Mouse (Mus musculus): ENCODE measurements around the gene Clic6.

DNA sequence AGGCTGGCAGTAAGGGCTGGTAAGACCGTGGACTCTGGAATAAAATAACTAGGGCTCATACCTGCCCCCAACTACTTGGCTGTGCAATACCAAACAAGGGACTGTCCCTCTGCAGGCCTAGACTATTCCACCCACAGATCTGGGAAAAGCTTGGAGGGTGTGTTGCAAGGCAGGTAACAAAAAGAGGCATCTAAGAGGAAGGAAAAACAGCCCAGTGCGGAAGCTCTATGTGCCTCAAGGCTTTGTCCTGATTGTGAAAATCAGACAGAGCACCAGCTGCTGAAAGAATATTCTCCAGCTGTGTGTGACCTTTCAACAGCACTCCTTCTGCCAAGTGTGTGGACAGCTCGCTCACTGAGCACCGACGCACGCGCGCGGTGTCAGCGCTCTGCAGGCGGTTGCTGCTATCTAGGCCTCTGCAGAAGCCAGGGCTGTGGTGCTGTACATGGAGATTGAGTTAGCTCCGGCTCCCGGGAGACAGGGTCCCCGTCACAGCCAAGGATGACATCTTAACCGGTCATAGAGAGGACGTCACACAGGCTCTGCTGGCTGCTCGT, 33.9 kb upstream of the Clic6 start:
- TF ChIP-seq CTCF (IDR thresholded peaks at IDR 0.05; ENCODE audit: low read depth, low read length) (no peak), POLR2A (IDR thresholded peaks at IDR 0.05; ENCODE audit: extremely low read depth, insufficient read depth, low read length) (no peak)

Data from liver, adult 2 months (tissue).